Mouse (Mus musculus) intestine, postnatal 0 days (tissue): ENCODE data around the gene Fancf. TPM values are rescaled to one million over a fixed set of nuclear protein-coding genes. Genes with fewer than 3 reads are reported as not detected.

Experiments used
- ATAC-seq: fragments of 200-750 bp; cut with Nextera tagmentation; 2 replicates; pipeline ENCODE4 v1.8.0; 2017; ENCODE audit warnings: mild to moderate bottlenecking, moderate TSS enrichment, moderate library complexity
- H3K27ac ChIP-seq: fragments of 300-500 bp; sonication (generic); 2 replicates; pipeline ENCODE4 v1.5.1; 2014; ENCODE audit warnings: mild to moderate bottlenecking, low read depth, low read length, moderate library complexity
- H3K27me3 ChIP-seq: fragments of 300-500 bp; sonication (generic); replicated peaks from 2 replicates; pipeline ENCODE4 v1.6.1; 2014; ENCODE audit warnings: low read length, mixed read lengths; ENCODE audit not compliant: control insufficient read depth, insufficient read depth
- H3K36me3 ChIP-seq: fragments of 300-500 bp; sonication (generic); 2 replicates; pipeline ENCODE4 v1.6.1; 2014; ENCODE audit warnings: mild to moderate bottlenecking, moderate library complexity; ENCODE audit not compliant: control insufficient read depth, insufficient read depth
- H3K4me1 ChIP-seq: fragments of 300-500 bp; sonication (generic); replicated peaks from 2 replicates; pipeline ENCODE4 v1.6.1; 2014; ENCODE audit warnings: antibody characterized with exemption, low read length, mixed read lengths; ENCODE audit not compliant: control insufficient read depth, insufficient read depth
- H3K4me2 ChIP-seq: fragments of 300-500 bp; sonication (generic); replicated peaks from 2 replicates; pipeline ENCODE4 v1.6.1; 2014; ENCODE audit warnings: low read depth, mild to moderate bottlenecking, moderate library complexity
- H3K4me3 ChIP-seq: fragments of 300-500 bp; sonication (generic); 2 replicates; pipeline ENCODE4 v1.5.1; 2014; ENCODE audit warnings: low read depth, low read length
- H3K9ac ChIP-seq: fragments of 300-500 bp; sonication (generic); 2 replicates; pipeline ENCODE4 v1.6.1; 2014; ENCODE audit warnings: mild to moderate bottlenecking, low read depth, low read length
- H3K9me3 ChIP-seq: fragments of 300-500 bp; sonication (generic); 2 replicates; pipeline ENCODE4 v1.6.1; 2016; ENCODE audit warnings: mixed run types; ENCODE audit not compliant: control insufficient read depth
- CTCF ChIP-seq: sonication (generic); IDR thresholded peaks from 2 replicates; pipeline ENCODE4 v1.5.1; 2016; ENCODE audit warnings: low read depth, mild to moderate bottlenecking, control low read depth, antibody characterized with exemption, moderate library complexity
- WGBS: fragments of 180-500 bp; shearing (Covaris S2); extraction: QIAGEN DNeasy Blood & Tissue Kit; methylation state at CpG from one replicate; pipeline ENCODE4 v1.1.7; 2014; 5-methylcytosine and 5-hydroxymethylcytosine counted together
- polyA plus RNA-seq: library from polyadenylated mRNA; unstranded; fragments of >200 nt; fragmentation: Nextera tagmentation; extraction: Ambion mirVana; gene quantifications from 2 replicates; pipeline ENCODE4 v1.2.1, GENCODE M21; 2015

The Fancf gene
- polyA plus RNA-seq, 1 experiment from 2014 or later, result 6.0 TPM

DNA sequence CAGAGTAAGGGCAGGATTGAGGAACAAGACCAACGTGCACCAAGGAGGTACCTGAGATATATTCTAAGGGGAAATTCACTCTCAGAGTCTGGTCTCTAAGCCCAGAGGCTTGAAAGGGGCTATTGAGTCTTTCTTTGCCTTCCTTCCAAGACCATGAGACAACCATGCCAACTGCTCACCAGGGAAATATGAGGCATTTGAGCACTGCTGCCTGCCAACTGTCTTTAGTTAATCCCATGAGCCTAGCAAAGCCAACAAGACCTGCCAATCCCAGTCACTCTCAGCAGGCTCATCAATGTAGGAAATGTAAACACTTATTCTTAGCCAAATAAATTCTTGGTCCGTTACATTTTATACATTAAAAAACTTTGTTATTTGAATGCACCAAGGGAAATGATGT is 40.6 kb downstream of the Fancf start:
- Histone ChIP-seq H3K9me3 (no peaks in the 10 kb centered on the region), H3K4me3 (no peak overlapping the region), H3K9ac (no peak overlapping the region), H3K4me2 (no peak overlapping the region), H3K4me1 (no peaks in the 10 kb centered on the region), H3K27me3 (no peaks in the 10 kb centered on the region), H3K27ac (no peak overlapping the region), H3K36me3 (no peaks in the 10 kb centered on the region)
- no peak for TF ChIP-seq CTCF
- no peak for ATAC-seq
- 60% methylated on average over 2 of the region's 2 CpGs for WGBS

DNA sequence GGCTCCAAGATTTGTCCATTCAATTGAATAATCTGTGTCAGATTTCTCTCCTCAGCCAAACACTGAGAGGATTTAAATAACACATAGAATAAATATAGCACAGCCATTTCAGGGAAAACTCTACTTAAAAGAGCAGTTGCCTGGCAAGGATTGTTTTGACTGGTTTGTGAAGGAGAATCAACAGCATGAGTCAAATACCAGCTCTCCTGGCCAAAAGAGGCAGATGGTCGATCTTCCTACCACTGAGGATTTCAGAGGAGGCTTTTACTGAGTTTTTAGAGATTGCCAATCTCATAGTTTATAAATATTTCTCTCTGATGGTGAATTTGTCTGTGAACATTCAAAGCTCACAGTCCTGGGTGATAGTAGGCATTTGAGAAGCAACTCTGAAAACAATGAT is 42.2 kb downstream of the Fancf start:
- H3K4me1 ChIP-seq, result no peaks in the 10 kb centered on the region
- H3K9me3 ChIP-seq, result no peaks in the 10 kb centered on the region
- no peak overlapping the region for H3K27ac ChIP-seq
- no peaks in the 10 kb centered on the region for H3K36me3 ChIP-seq
- 69% methylated on average over 1 of the region's 1 CpGs for WGBS
- ATAC-seq, result no peak
- H3K27me3 ChIP-seq, result no peaks in the 10 kb centered on the region
- no peak overlapping the region for H3K9ac ChIP-seq
- H3K4me3 ChIP-seq, result no peak overlapping the region
- no peak overlapping the region for H3K4me2 ChIP-seq
- TF ChIP-seq CTCF, result no peak

DNA sequence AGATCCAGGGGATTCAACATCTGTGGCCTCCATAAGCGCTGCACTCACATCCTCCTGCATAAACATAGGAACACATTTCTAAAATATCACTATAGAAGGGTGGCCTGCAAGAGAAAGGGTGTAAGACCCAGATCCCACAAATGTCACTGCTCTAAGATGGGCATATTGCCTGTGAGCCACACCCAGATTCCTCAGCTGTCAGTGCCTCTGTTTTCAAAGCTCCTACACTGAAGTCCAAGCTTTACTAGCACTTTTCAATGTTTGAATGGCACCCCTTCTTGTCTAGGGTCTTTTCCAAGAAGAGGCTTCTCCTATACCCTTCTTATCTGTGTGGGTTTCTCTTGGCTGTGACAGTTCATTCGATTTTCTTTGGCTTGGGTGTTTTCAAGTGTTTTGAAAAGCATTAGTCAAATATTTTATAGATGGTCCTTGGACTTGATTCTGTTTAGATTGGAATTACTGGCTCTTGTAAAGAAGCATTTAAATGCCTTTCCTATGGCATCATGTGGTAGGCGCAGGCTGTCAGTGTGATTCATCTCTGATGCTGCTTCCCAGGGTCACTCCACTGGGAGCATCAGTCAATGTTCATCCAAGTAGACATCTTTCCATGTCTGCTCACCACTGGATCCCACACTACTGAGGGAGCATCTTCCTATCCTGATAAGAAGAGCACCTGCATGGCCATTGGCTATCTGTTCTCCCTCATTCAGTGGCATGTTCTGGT is 43.7 kb downstream of the Fancf start:
- no peak overlapping the region for H3K27ac ChIP-seq
- no peak for TF ChIP-seq CTCF
- no peak for ATAC-seq

DNA sequence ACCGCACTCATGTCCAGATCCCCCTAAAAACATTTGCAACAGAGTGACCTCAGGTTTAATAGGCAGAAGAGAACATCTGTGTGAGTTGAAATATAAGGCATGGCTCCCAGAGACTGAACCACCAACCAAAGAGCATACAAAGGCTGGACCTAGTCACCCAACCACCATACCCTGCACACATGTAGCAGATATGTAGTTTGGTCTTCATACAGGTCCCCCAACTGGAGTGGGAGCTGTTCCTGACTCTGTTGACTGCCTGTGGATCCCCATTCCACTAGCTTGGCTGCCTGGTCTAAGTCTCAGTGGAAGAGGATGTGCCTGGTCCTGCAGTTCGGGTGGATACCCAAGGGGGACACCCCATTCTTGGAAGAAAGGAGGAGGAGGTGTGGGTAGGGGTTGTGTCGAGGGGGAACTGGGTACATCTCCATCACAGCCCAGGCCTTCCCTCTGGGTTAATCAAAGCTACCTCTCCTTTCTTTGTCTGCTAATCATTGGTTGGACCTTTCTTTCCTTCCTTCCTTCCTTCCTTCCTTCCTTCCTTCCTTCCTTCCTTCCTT is 45.7 kb downstream of the Fancf start:
- Histone ChIP-seq H3K27ac (no peak overlapping the region), H3K4me1 (no peaks in the 10 kb centered on the region), H3K4me2 (no peak overlapping the region), H3K36me3 (no peaks in the 10 kb centered on the region), H3K9me3 (no peaks in the 10 kb centered on the region), H3K4me3 (no peak overlapping the region), H3K9ac (no peak overlapping the region), H3K27me3 (no peaks in the 10 kb centered on the region)
- ATAC-seq, result no peak
- no peak for TF ChIP-seq CTCF
- 66% methylated on average over 3 of the region's 3 CpGs for WGBS

More for the DNA sequence above, 43.7 kb downstream of the Fancf start:
- Histone ChIP-seq H3K4me3 (no peak overlapping the region), H3K9me3 (no peaks in the 10 kb centered on the region), H3K4me1 (no peaks in the 10 kb centered on the region), H3K27me3 (no peaks in the 10 kb centered on the region), H3K9ac (no peak overlapping the region), H3K4me2 (no peak overlapping the region), H3K36me3 (no peaks in the 10 kb centered on the region)
- 43% methylated on average over 3 of the region's 3 CpGs for WGBS

DNA sequence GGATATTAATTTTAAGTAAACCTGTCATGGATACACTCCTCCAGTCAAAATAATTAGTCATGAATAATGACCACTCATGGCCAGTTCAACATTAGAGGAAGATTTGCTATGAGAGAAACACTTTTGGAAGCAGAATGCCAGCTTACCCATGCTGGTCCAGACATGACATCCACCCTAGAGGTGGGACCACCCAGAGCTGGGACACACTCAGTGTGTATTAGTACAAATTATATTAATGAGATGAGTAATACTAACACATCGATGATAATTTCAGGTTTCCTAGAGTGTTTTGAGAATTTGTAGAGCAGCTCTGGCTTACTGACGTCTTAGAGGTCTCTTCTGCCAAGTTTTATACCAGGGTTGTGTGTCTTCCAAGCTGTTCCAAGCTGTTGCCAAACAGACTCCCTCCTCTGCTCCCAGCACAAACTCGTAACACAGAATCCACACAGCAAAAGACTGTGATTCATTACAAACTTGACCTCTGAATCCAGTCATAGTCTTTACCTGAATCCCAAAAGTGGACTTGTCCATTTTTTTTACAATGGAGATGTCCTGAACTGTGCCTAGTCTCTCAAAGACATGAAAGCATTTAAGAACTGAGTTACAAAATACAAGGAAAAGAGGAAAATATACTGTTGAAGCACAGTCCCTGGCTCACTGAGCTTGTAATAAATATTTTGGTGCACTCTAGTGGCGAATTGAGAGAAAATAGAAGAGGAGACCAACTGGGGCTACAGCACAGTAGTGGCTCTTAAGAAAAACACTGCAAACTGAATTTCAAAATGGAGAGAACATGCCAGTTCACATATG is 46.4 kb downstream of the Fancf start:
- Histone ChIP-seq H3K36me3 (no peaks in the 10 kb centered on the region), H3K4me2 (no peak overlapping the region), H3K27me3 (no peaks in the 10 kb centered on the region), H3K4me3 (no peak overlapping the region), H3K9me3 (no peaks in the 10 kb centered on the region), H3K27ac (no peak overlapping the region), H3K9ac (no peak overlapping the region), H3K4me1 (no peaks in the 10 kb centered on the region)
- TF ChIP-seq CTCF, result peak; percentile 56
- 43% methylated on average over 4 of the region's 4 CpGs for WGBS
- ATAC-seq, result no peak

Other genes starting within 250 kb of the Fancf start
- 0.07 and 0.09 TPM in 2 replicates for gene Slc17a6, start 240.3 kb downstream of the Fancf start, polyA plus RNA-seq
- gene Gas2, start 252 bp downstream of the Fancf start, polyA plus RNA-seq, result 5.3 and 6.3 TPM in 2 replicates
- 9.7 and 10.8 TPM in 2 replicates for gene Svip, start 143.8 kb upstream of the Fancf start, polyA plus RNA-seq
- not detected in 2 replicates for gene 1700015G11Rik, start 153.5 kb upstream of the Fancf start, polyA plus RNA-seq